Mouse (Mus musculus): ENCODE results near the gene Rbms3. TPM values are rescaled to one million over a fixed set of nuclear protein-coding genes. Genes with fewer than 3 reads are reported as not detected.

Gene Rbms3
- total and polyA plus RNA-seq, 3 experiments, result not detected

- no peak overlapping the region for H3K4me3 ChIP-seq (replicated peaks in 1 of 3; ENCODE audit: low read depth in 2 of 3, low read length in 2 of 3, poor library complexity in 1 of 3)
- H3K36me3 ChIP-seq (replicated peaks in 1 of 2; ENCODE audit: control insufficient read depth in 1 of 2, insufficient read depth in 1 of 2, low read length in 1 of 2), result no peaks in the 10 kb centered on the region
- H3K9ac ChIP-seq (ENCODE audit: insufficient read depth, low read depth), result no peak overlapping the region
- H3K4me2 ChIP-seq (ENCODE audit: insufficient read depth, low read depth, poor library complexity, severe bottlenecking), result no peak overlapping the region
- in situ Hi-C loops (cut with MboI; ENCODE audit: low pct_ligation_motif_present, low pct_unique_long_range_greater_than_20kb, low sequenced_read_pairs), result no loop called here
- dilution Hi-C loops (cut with MboI; ENCODE audit: extremely low pct_ligation_motif_present, extremely low pct_unique_long_range_greater_than_20kb, low sequenced_read_pairs), result no loop called here
- H3K27ac ChIP-seq (ENCODE audit: insufficient read depth, low read depth), result no peak overlapping the region
- DNase-seq (ENCODE audit: extremely low read depth), result no peak
- TF ChIP-seq JUN (IDR thresholded peaks at IDR 0.05; ENCODE audit: insufficient read depth, low read depth, low read length) (no peak), MXI1 (IDR thresholded peaks at IDR 0.05; ENCODE audit: low read depth, low read length) (no peak), MAX (IDR thresholded peaks at IDR 0.05; ENCODE audit: low read length) (no peak), PAX5 (IDR thresholded peaks at IDR 0.05; ENCODE audit: low read length) (no peak), ZMIZ1 (IDR thresholded peaks at IDR 0.05; ENCODE audit: low read depth, low read length) (no peak), SMC3 (IDR thresholded peaks at IDR 0.05; ENCODE audit: low read depth, low read length) (no peak), POLR2AphosphoS2 (IDR thresholded peaks at IDR 0.05; ENCODE audit: low read depth, low read length) (no peak)
- no peaks in the 10 kb centered on the region for H3K4me1 ChIP-seq (ENCODE audit: control insufficient read depth in 1 of 2, insufficient read depth in 2 of 2)
- peaks cover 63% of the 10 kb centered on the region for H3K9me3 ChIP-seq (replicated peaks; ENCODE audit: low read length)
- H3K27me3 ChIP-seq (replicated peaks), result no peaks in the 10 kb centered on the region
- no peaks in the 10 kb centered on the region for H3K79me2 ChIP-seq (replicated peaks; ENCODE audit: control insufficient read depth, extremely low read depth, insufficient read depth, poor library complexity, severe bottlenecking)
These were observed 763.7 kb downstream of the Rbms3 start for GRCm38 (mm10) chr9:116866060-116866459.

DNA sequence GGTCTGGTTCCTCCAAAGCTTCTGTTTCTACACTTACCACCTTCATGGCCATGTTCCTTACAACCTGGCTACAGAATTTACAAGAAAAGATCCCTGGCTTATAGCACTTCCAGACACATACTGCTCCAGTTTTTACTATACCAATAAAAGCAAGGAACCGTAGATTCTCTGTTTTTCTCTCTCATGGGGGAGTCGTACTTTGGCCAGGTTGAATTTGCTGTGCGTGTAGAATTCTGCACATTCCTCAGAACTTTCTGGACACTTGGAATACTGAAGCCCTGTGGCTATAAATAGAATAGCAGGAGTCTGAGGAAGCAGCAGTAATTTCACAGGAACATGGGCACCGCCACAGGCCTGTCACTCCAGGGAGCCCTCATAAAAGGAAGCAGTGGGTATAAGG, 766.1 kb downstream of the Rbms3 start:
- Histone ChIP-seq H3K79me2 (replicated peaks; ENCODE audit: control insufficient read depth, extremely low read depth, insufficient read depth, poor library complexity, severe bottlenecking) (no peaks in the 10 kb centered on the region), H3K9ac (ENCODE audit: insufficient read depth, low read depth) (no peak overlapping the region), H3K27ac (ENCODE audit: insufficient read depth, low read depth) (no peak overlapping the region), H3K27me3 (replicated peaks) (no peaks in the 10 kb centered on the region), H3K9me3 (replicated peaks; ENCODE audit: low read length) (peaks cover 65% of the 10 kb centered on the region), H3K4me2 (ENCODE audit: insufficient read depth, low read depth, poor library complexity, severe bottlenecking) (no peak overlapping the region), H3K4me3 (replicated peaks in 1 of 3; ENCODE audit: low read depth in 2 of 3, low read length in 2 of 3, poor library complexity in 1 of 3) (no peak overlapping the region), H3K36me3 (replicated peaks in 1 of 2; ENCODE audit: control insufficient read depth in 1 of 2, insufficient read depth in 1 of 2, low read length in 1 of 2) (no peaks in the 10 kb centered on the region), H3K4me1 (ENCODE audit: control insufficient read depth in 1 of 2, insufficient read depth in 2 of 2) (no peaks in the 10 kb centered on the region)
- no peak for TF ChIP-seq MYC (IDR thresholded peaks at IDR 0.05; ENCODE audit: low read depth, low read length)
- no peak for TF ChIP-seq ZC3H11A (IDR thresholded peaks at IDR 0.05; ENCODE audit: low read depth, low read length)
- no peak for TF ChIP-seq MXI1 (IDR thresholded peaks at IDR 0.05; ENCODE audit: low read depth, low read length)
- TF ChIP-seq UBTF (IDR thresholded peaks at IDR 0.05; ENCODE audit: low read depth, low read length), result no peak
- no peak for TF ChIP-seq POLR2A (IDR thresholded peaks at IDR 0.05; ENCODE audit: low read depth, low read length)
- TF ChIP-seq NRF1 (IDR thresholded peaks at IDR 0.05; ENCODE audit: low read depth, low read length), result no peak
- TF ChIP-seq ZKSCAN1 (IDR thresholded peaks at IDR 0.05; ENCODE audit: borderline replicate concordance, low read depth, low read length), result no peak
- TF ChIP-seq PAX5 (IDR thresholded peaks at IDR 0.05; ENCODE audit: low read length), result no peak
- no peak for TF ChIP-seq HCFC1 (IDR thresholded peaks at IDR 0.05; ENCODE audit: low read depth, low read length)
- no peak for TF ChIP-seq RAD21 (IDR thresholded peaks at IDR 0.05; ENCODE audit: low read depth, low read length)
- TF ChIP-seq ZNF384 (IDR thresholded peaks at IDR 0.05; ENCODE audit: low read depth, low read length), result no peak
- no peak for TF ChIP-seq RCOR1 (conservative IDR thresholded peaks at IDR 0.05; ENCODE audit: low read depth, low read length)
- in situ Hi-C loops (cut with MboI; ENCODE audit: low pct_ligation_motif_present, low pct_unique_long_range_greater_than_20kb, low sequenced_read_pairs) (no loop called here), dilution Hi-C loops (cut with MboI; ENCODE audit: extremely low pct_ligation_motif_present, extremely low pct_unique_long_range_greater_than_20kb, low sequenced_read_pairs) (no loop called here)
- no peak for DNase-seq (ENCODE audit: extremely low read depth)
